Mouse (Mus musculus): ENCODE data around the gene Cggbp1. TPM values are rescaled to one million over a fixed set of nuclear protein-coding genes. Genes with fewer than 3 reads are reported as not detected.

Gene Cggbp1
- polyA plus RNA-seq, 1 experiment, result 11.7 TPM

- peaks cover 22% of the 10 kb centered on the region for H3K4me1 ChIP-seq
- no peaks in the 10 kb centered on the region for H3K9me3 ChIP-seq
- no peaks in the 10 kb centered on the region for H3K27me3 ChIP-seq (replicated peaks)
- H3K4me3 ChIP-seq (replicated peaks), result peak overlapping the region; percentile 85
- H3K36me3 ChIP-seq (replicated peaks; ENCODE audit: low read length), result no peaks in the 10 kb centered on the region
- TF ChIP-seq FLI1 (IDR thresholded peaks at IDR 0.05; ENCODE audit: low read length), result no peak
- TF ChIP-seq GATA1 (IDR thresholded peaks at IDR 0.05; ENCODE audit: borderline replicate concordance, low read length), result no peak
Measured at GRCm38 (mm10) chr16:64872296-64872695, 20.5 kb downstream of the Cggbp1 start.

- Histone ChIP-seq H3K9me3 (no peaks in the 10 kb centered on the region), H3K36me3 (replicated peaks; ENCODE audit: low read length) (no peaks in the 10 kb centered on the region), H3K4me3 (replicated peaks) (peak overlapping the region; percentile 94), H3K27me3 (replicated peaks) (no peaks in the 10 kb centered on the region), H3K4me1 (peaks cover 22% of the 10 kb centered on the region)
- TF ChIP-seq FLI1 (IDR thresholded peaks at IDR 0.05; ENCODE audit: low read length) (no peak), GATA1 (IDR thresholded peaks at IDR 0.05; ENCODE audit: borderline replicate concordance, low read length) (no peak)
Measured at GRCm38 (mm10) chr16:64872841-64873240, 21.0 kb downstream of the Cggbp1 start.

- Histone ChIP-seq H3K4me1 (peaks cover 22% of the 10 kb centered on the region), H3K9me3 (no peaks in the 10 kb centered on the region), H3K4me3 (replicated peaks) (peak overlapping the region; percentile 94), H3K36me3 (replicated peaks; ENCODE audit: low read length) (no peaks in the 10 kb centered on the region), H3K27me3 (replicated peaks) (no peaks in the 10 kb centered on the region)
- TF ChIP-seq GATA1 (IDR thresholded peaks at IDR 0.05; ENCODE audit: borderline replicate concordance, low read length), result no peak; the same call in 2 of the 3 replicates
Measured at GRCm38 (mm10) chr16:64873416-64874305, 21.9 kb downstream of the Cggbp1 start.

GRCm38 (mm10) chr16:64875384-64875783, 23.6 kb downstream of the Cggbp1 start:
- Histone ChIP-seq H3K9me3 (no peaks in the 10 kb centered on the region), H3K4me3 (replicated peaks) (no peak overlapping the region), H3K4me1 (peaks cover 23% of the 10 kb centered on the region), H3K27me3 (replicated peaks) (no peaks in the 10 kb centered on the region), H3K36me3 (replicated peaks; ENCODE audit: low read length) (no peaks in the 10 kb centered on the region)
- no peak for TF ChIP-seq FLI1 (IDR thresholded peaks at IDR 0.05; ENCODE audit: low read length)
- no peak for TF ChIP-seq GATA1 (IDR thresholded peaks at IDR 0.05; ENCODE audit: borderline replicate concordance, low read length)

GRCm38 (mm10) chr16:64875822-64876221, 24.0 kb downstream of the Cggbp1 start:
- Histone ChIP-seq H3K4me3 (replicated peaks) (no peak overlapping the region), H3K27me3 (replicated peaks) (no peaks in the 10 kb centered on the region), H3K36me3 (replicated peaks; ENCODE audit: low read length) (no peaks in the 10 kb centered on the region), H3K4me1 (peaks cover 23% of the 10 kb centered on the region), H3K9me3 (no peaks in the 10 kb centered on the region)
- TF ChIP-seq GATA1 (IDR thresholded peaks at IDR 0.05; ENCODE audit: borderline replicate concordance, low read length) (no peak), FLI1 (IDR thresholded peaks at IDR 0.05; ENCODE audit: low read length) (no peak)

GRCm38 (mm10) chr16:64876631-64877265, 25.0 kb downstream of the Cggbp1 start:
- Histone ChIP-seq H3K4me3 (replicated peaks) (no peak overlapping the region), H3K36me3 (replicated peaks; ENCODE audit: low read length) (no peaks in the 10 kb centered on the region), H3K9me3 (no peaks in the 10 kb centered on the region), H3K27me3 (replicated peaks) (no peaks in the 10 kb centered on the region), H3K4me1 (peaks cover 23% of the 10 kb centered on the region)
- TF ChIP-seq FLI1 (IDR thresholded peaks at IDR 0.05; ENCODE audit: low read length), result no peak
- TF ChIP-seq GATA1 (IDR thresholded peaks at IDR 0.05; ENCODE audit: borderline replicate concordance, low read length), result no peak

- H3K36me3 ChIP-seq (replicated peaks; ENCODE audit: low read length), result no peaks in the 10 kb centered on the region
- peaks cover 18% of the 10 kb centered on the region for H3K4me1 ChIP-seq
- TF ChIP-seq GATA1 (IDR thresholded peaks at IDR 0.05; ENCODE audit: borderline replicate concordance, low read length) (no peak), FLI1 (IDR thresholded peaks at IDR 0.05; ENCODE audit: low read length) (no peak)
- H3K4me3 ChIP-seq (replicated peaks), result no peak overlapping the region
- no peaks in the 10 kb centered on the region for H3K9me3 ChIP-seq
- no peaks in the 10 kb centered on the region for H3K27me3 ChIP-seq (replicated peaks)
Measured at GRCm38 (mm10) chr16:64877314-64877713, 25.5 kb downstream of the Cggbp1 start.

GRCm38 (mm10) chr16:64878611-64879132, 26.9 kb downstream of the Cggbp1 start:
- Histone ChIP-seq H3K4me1 (peaks cover 17% of the 10 kb centered on the region), H3K27me3 (replicated peaks) (no peaks in the 10 kb centered on the region), H3K9me3 (no peaks in the 10 kb centered on the region), H3K36me3 (replicated peaks; ENCODE audit: low read length) (no peaks in the 10 kb centered on the region), H3K4me3 (replicated peaks) (no peak overlapping the region)
- TF ChIP-seq GATA1 (IDR thresholded peaks at IDR 0.05; ENCODE audit: borderline replicate concordance, low read length), result no peak
- no peak for TF ChIP-seq FLI1 (IDR thresholded peaks at IDR 0.05; ENCODE audit: low read length)

- no peaks in the 10 kb centered on the region for H3K27me3 ChIP-seq (replicated peaks)
- no peaks in the 10 kb centered on the region for H3K36me3 ChIP-seq (replicated peaks; ENCODE audit: low read length)
- H3K4me1 ChIP-seq, result peaks cover 28% of the 10 kb centered on the region
- H3K4me3 ChIP-seq (replicated peaks), result no peak overlapping the region
- no peaks in the 10 kb centered on the region for H3K9me3 ChIP-seq
- TF ChIP-seq FLI1 (IDR thresholded peaks at IDR 0.05; ENCODE audit: low read length) (no peak), GATA1 (IDR thresholded peaks at IDR 0.05; ENCODE audit: borderline replicate concordance, low read length) (no peak)
Measured at GRCm38 (mm10) chr16:64879735-64880134, 27.9 kb downstream of the Cggbp1 start.

- H3K27me3 ChIP-seq (replicated peaks), result no peaks in the 10 kb centered on the region
- H3K36me3 ChIP-seq (replicated peaks; ENCODE audit: low read length), result no peaks in the 10 kb centered on the region
- peaks cover 30% of the 10 kb centered on the region for H3K4me1 ChIP-seq
- no peak overlapping the region for H3K4me3 ChIP-seq (replicated peaks)
- H3K9me3 ChIP-seq, result no peaks in the 10 kb centered on the region
- TF ChIP-seq GATA1 (IDR thresholded peaks at IDR 0.05; ENCODE audit: borderline replicate concordance, low read length) (no peak), FLI1 (IDR thresholded peaks at IDR 0.05; ENCODE audit: low read length) (no peak)
Measured at GRCm38 (mm10) chr16:64880986-64881385, 29.2 kb downstream of the Cggbp1 start.

Data from megakaryocyte, embryonic 14.5 days (primary cell).